Mouse (Mus musculus) hindbrain, embryonic 11.5 days (tissue): ENCODE results near the gene Sipa1l2. TPM values are rescaled to one million over a fixed set of nuclear protein-coding genes. Genes with fewer than 3 reads are reported as not detected.
"Not testable (repeated sequence)": the region's sequence is repeated elsewhere in the genome, so short reads cannot be mapped to it uniquely, and the experiment has no call there.

Experiments used
- ATAC-seq: fragments of 200-750 bp; cut with Nextera tagmentation; 2 replicates; pipeline ENCODE4 v1.8.0; 2017; ENCODE audit warnings: mild to moderate bottlenecking, moderate TSS enrichment, moderate library complexity; ENCODE audit not compliant: low FRiP score
- DNase-seq: peaks from one replicate; pipeline ENCODE4 v3.0.0-alpha.2; 2015; ENCODE audit warnings: low spot score
- H3K27ac ChIP-seq: fragments of 300-500 bp; sonication (generic); 2 replicates; pipeline ENCODE4 v1.5.1; 2014; ENCODE audit warnings: mild to moderate bottlenecking, low read depth, low read length
- H3K27me3 ChIP-seq: fragments of 300-500 bp; sonication (generic); 2 replicates; pipeline ENCODE4 v1.6.1; 2014; ENCODE audit warnings: mild to moderate bottlenecking, low read length, moderate library complexity, mixed read lengths; ENCODE audit not compliant: control insufficient read depth, insufficient read depth
- H3K36me3 ChIP-seq: fragments of 300-500 bp; sonication (generic); 2 replicates; pipeline ENCODE4 v1.6.1; 2014; ENCODE audit warnings: mild to moderate bottlenecking, low read length, moderate library complexity, mixed read lengths; ENCODE audit not compliant: control insufficient read depth, insufficient read depth
- H3K4me1 ChIP-seq: fragments of 300-500 bp; sonication (generic); replicated peaks from 2 replicates; pipeline ENCODE4 v1.6.1; 2014; ENCODE audit warnings: low read length, mixed read lengths; ENCODE audit not compliant: control insufficient read depth, insufficient read depth
- H3K4me2 ChIP-seq: fragments of 300-500 bp; sonication (generic); replicated peaks from 2 replicates; pipeline ENCODE4 v1.6.1; 2014; ENCODE audit warnings: mild to moderate bottlenecking, low read depth, low read length
- H3K4me3 ChIP-seq: fragments of 300-500 bp; sonication (generic); 2 replicates; pipeline ENCODE4 v1.5.1; 2014; ENCODE audit warnings: low read depth, low read length
- H3K9ac ChIP-seq: fragments of 300-500 bp; sonication (generic); 2 replicates; pipeline ENCODE4 v1.6.1; 2014; ENCODE audit warnings: low read depth, low read length
- H3K9me3 ChIP-seq: fragments of 300-500 bp; sonication (generic); 2 replicates; pipeline ENCODE4 v1.6.1; 2016; ENCODE audit warnings: low read length; ENCODE audit not compliant: control insufficient read depth
- WGBS: fragments of 180-500 bp; shearing (Covaris S2); extraction: QIAGEN DNeasy Blood & Tissue Kit; methylation state at CpG from one replicate; pipeline ENCODE4 v1.1.7; 2014; 5-methylcytosine and 5-hydroxymethylcytosine counted together
- polyA plus RNA-seq: library from polyadenylated mRNA; unstranded; fragments of >200 nt; fragmentation: Nextera tagmentation; extraction: Ambion mirVana; gene quantifications from 2 replicates; pipeline ENCODE4 v1.2.1, GENCODE M21; 2014

Gene Sipa1l2
- polyA plus RNA-seq, 1 experiment from 2014 or later: 12.2 TPM

- Histone ChIP-seq H3K4me2 (no peak overlapping the region), H3K27me3 (no peaks in the 10 kb centered on the region), H3K4me1 (peaks cover 29% of the 10 kb centered on the region), H3K27ac (no peak overlapping the region), H3K9me3 (no peaks in the 10 kb centered on the region), H3K4me3 (no peak overlapping the region), H3K36me3 (no peaks in the 10 kb centered on the region), H3K9ac (no peak overlapping the region)
- ATAC-seq (no peak), DNase-seq (no peak)
- 40% methylated on average over 5 of the region's 5 CpGs for WGBS
These were observed 46.4 kb downstream of the Sipa1l2 start for GRCm38 (mm10) chr8:125523213-125523612.

GRCm38 (mm10) chr8:125522151-125522550 lies 47.5 kb downstream of the Sipa1l2 start:
- no peak; the same call in 1 of the 2 replicates for ATAC-seq
- Histone ChIP-seq H3K4me2 (no peak overlapping the region), H3K27ac (no peak overlapping the region), H3K4me1 (peaks cover 26% of the 10 kb centered on the region), H3K9me3 (no peaks in the 10 kb centered on the region), H3K4me3 (no peak overlapping the region), H3K27me3 (no peaks in the 10 kb centered on the region), H3K36me3 (no peaks in the 10 kb centered on the region), H3K9ac (no peak overlapping the region)
- 16% methylated on average over 6 of the region's 6 CpGs for WGBS
- no peak for DNase-seq

GRCm38 (mm10) chr8:125521087-125521486 lies 48.5 kb downstream of the Sipa1l2 start:
- DNase-seq (no peak), ATAC-seq (no peak)
- H3K36me3 ChIP-seq: no peaks in the 10 kb centered on the region
- H3K9ac ChIP-seq: no peak overlapping the region
- H3K4me2 ChIP-seq: no peak overlapping the region
- H3K27ac ChIP-seq: no peak overlapping the region
- H3K9me3 ChIP-seq: no peaks in the 10 kb centered on the region
- H3K4me1 ChIP-seq: peaks cover 16% of the 10 kb centered on the region
- H3K4me3 ChIP-seq: no peak overlapping the region
- H3K27me3 ChIP-seq: no peaks in the 10 kb centered on the region
- 62% methylated on average over 7 of the region's 7 CpGs for WGBS

GRCm38 (mm10) chr8:125520308-125520707 lies 49.3 kb downstream of the Sipa1l2 start:
- not testable (repeated sequence) for ATAC-seq, H3K4me3 ChIP-seq, H3K9me3 ChIP-seq, DNase-seq, H3K36me3 ChIP-seq, H3K4me2 ChIP-seq, H3K27me3 ChIP-seq, H3K27ac ChIP-seq, H3K9ac ChIP-seq
- H3K4me1 ChIP-seq: peaks cover 12% of the 10 kb centered on the region
- 73% methylated on average over 2 of the region's 2 CpGs for WGBS

- Histone ChIP-seq H3K27ac (no peak overlapping the region), H3K4me1 (peaks cover 12% of the 10 kb centered on the region)
- 71% methylated on average over 4 of the region's 4 CpGs for WGBS
These were observed 50.7 kb downstream of the Sipa1l2 start for GRCm38 (mm10) chr8:125518951-125519350.

GRCm38 (mm10) chr8:125518301-125518700 lies 51.3 kb downstream of the Sipa1l2 start:
- WGBS: 83% methylated on average over 6 of the region's 6 CpGs
- Histone ChIP-seq H3K36me3 (no peaks in the 10 kb centered on the region), H3K27ac (no peak overlapping the region), H3K9ac (no peak overlapping the region), H3K4me2 (no peak overlapping the region), H3K4me1 (peaks cover 11% of the 10 kb centered on the region), H3K27me3 (no peaks in the 10 kb centered on the region), H3K9me3 (no peaks in the 10 kb centered on the region), H3K4me3 (no peak overlapping the region)
- ATAC-seq (no peak), DNase-seq (no peak)

More at GRCm38 (mm10) chr8:125518951-125519350, 50.7 kb downstream of the Sipa1l2 start:
- Histone ChIP-seq H3K9ac (no peak overlapping the region), H3K4me2 (no peak overlapping the region), H3K9me3 (no peaks in the 10 kb centered on the region), H3K36me3 (no peaks in the 10 kb centered on the region), H3K4me3 (no peak overlapping the region), H3K27me3 (no peaks in the 10 kb centered on the region)
- ATAC-seq: no peak
- DNase-seq: no peak

GRCm38 (mm10) chr8:125517397-125517796 lies 52.2 kb downstream of the Sipa1l2 start:
- WGBS: 80% methylated on average over 8 of the region's 8 CpGs

GRCm38 (mm10) chr8:125516115-125516905 lies 53.3 kb downstream of the Sipa1l2 start:
- H3K4me1 ChIP-seq: no peaks in the 10 kb centered on the region; the same call in 1 of the 2 replicates
- no peaks in the 10 kb centered on the region for H3K9me3 ChIP-seq
- no peak overlapping the region for H3K27ac ChIP-seq
- no peak overlapping the region for H3K4me2 ChIP-seq
- H3K4me3 ChIP-seq: no peak overlapping the region
- no peaks in the 10 kb centered on the region for H3K36me3 ChIP-seq
- no peak overlapping the region for H3K9ac ChIP-seq
- 61% methylated on average over 6 of the region's 6 CpGs for WGBS
- ATAC-seq (no peak), DNase-seq (no peak)
- no peaks in the 10 kb centered on the region for H3K27me3 ChIP-seq

More at GRCm38 (mm10) chr8:125517397-125517796, 52.2 kb downstream of the Sipa1l2 start:
- Histone ChIP-seq H3K4me2 (no peak overlapping the region), H3K4me3 (no peak overlapping the region), H3K36me3 (no peaks in the 10 kb centered on the region), H3K9me3 (no peaks in the 10 kb centered on the region), H3K9ac (no peak overlapping the region), H3K27ac (no peak overlapping the region), H3K27me3 (no peaks in the 10 kb centered on the region), H3K4me1 (peaks cover 5% of the 10 kb centered on the region)
- no peak for DNase-seq
- no peak for ATAC-seq

GRCm38 (mm10) chr8:125515665-125516064 lies 53.9 kb downstream of the Sipa1l2 start:
- no peak overlapping the region for H3K27ac ChIP-seq
- H3K9me3 ChIP-seq: no peaks in the 10 kb centered on the region
- DNase-seq (no peak), ATAC-seq (no peak)
- no peaks in the 10 kb centered on the region for H3K36me3 ChIP-seq
- H3K4me3 ChIP-seq: no peak overlapping the region
- H3K27me3 ChIP-seq: no peaks in the 10 kb centered on the region
- 61% methylated on average over 8 of the region's 8 CpGs for WGBS
- H3K9ac ChIP-seq: no peak overlapping the region
- no peak overlapping the region for H3K4me2 ChIP-seq
- H3K4me1 ChIP-seq: no peaks in the 10 kb centered on the region; the same call in 1 of the 2 replicates
